Mouse (Mus musculus) urinary bladder, postnatal 10 days (tissue): Measurements from ENCODE around the gene Wdr17.

Experiments used
- DNase-seq: peaks from one replicate; pipeline ENCODE4 v3.0.0; 2022; ENCODE audit warnings: low spot score

Wdr17 gene

DNA sequence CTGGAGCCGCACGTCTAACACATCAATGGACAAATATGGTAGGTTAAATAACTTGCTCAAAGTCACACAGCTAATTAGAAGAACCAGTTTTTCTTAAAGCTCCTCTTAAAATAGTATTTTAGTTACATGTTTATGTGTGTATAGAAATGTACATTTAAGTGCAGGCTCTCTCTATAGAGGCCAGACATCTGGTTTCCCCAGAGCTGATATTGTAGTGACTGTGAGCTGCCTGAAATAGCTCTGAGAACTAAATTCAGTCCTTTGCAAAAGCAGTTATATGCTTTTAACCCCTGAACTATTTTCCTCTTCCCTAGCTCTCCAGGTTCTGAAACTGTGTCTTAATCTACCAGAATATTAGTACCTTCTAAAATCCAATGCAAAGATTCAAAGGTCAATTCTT, 289.6 kb downstream of the Wdr17 start:
- no peak for DNase-seq

DNA sequence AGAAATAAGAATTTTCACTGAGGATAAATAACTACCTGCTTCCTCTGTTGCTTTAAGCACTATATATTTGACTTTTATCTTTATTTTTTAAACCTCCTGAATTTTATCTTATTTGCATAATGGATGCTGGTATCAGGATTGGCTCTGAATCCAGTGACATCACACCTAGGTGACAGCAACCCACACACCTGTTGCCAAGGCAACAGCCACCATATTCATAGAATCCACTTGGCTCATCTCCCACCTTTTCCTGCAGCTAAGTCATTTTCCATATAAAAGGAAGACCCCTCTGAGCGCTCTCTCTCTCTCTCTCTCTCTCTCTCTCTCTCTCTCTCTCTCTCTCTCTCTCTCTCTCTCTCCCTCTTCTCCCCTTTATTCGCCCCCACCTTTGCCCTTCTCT, 290.0 kb downstream of the Wdr17 start:
- no peak for DNase-seq

DNA sequence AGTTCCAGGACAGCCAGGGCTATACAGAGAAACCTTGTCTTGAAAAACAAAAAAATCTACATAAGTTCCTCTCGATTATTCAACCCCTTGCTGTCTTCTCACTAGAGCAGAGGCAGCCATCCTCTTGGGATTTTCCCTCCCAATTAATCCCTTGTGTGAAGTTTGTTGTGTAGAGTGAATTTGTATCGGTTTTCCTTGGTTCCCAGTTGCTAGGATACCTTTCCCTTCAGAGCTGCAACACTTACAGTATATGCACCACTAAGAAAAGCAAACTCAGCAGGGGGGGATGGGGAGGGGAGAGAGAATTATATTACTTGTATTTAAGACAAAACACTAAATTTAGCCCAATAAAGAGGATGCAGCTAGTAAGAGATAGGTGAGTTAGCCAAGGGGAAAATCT, 290.9 kb downstream of the Wdr17 start:
- no peak for DNase-seq

DNA sequence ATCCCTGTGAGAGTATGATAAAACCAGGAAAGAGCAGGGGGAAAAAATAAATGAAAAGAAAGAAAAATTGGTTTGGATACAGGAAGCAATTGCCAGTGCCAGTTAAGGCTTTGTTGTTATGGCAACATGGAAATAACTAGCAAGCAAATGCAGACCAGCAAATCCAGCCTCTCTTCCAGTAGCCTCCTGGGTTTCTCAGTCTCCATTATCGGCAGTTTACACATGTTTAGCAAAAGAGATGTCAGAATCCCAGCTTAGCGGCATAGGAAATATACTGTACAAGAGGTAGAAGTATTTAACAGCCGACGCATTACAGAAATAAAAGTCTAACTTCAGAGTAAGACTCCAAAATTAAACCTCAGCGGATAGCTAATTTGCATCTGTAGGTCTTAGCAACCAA, 292.4 kb downstream of the Wdr17 start:
- no peak for DNase-seq

DNA sequence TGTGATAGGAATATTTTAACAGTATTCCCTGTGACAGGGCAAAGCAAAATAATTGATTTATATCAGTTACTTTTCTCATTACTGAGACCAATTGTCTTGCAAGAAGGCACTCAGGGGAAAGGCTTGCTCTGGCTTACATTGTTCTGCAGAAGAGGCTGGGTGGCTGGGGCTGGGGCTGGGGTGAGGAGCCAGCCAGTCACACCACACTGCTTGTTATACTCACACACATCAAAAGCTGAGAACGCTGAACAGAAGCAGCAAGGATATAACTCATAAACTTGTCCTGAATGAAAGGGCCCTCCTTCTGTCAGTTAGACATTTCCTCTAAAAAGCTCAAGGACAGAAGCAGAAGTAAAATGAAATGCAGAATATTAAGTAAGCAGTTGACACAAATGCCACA, 304.1 kb downstream of the Wdr17 start:
- no peak for DNase-seq

DNA sequence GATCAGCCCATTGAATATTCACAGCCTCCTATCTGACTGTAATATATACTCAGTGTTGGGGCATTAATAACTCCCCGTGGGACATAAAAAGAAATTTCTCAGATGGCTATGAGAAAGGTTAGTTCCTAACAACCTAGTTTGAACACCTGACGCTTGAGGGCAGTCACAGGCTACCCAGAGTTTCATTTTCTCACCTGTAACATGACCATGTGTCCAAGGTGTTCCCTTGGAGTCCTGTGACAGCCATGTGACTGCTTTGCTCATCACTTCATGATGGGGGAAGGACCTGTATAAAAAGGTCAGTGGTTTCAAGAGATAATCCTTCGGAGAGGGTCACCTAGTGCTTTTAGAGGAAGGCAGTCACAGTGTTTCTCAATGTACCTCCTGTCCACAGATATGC, 305.5 kb downstream of the Wdr17 start:
- DNase-seq = no peak
